Mouse (Mus musculus) B cell, adult 62 days (primary cell): ENCODE data around the gene Slc22a23. TPM values are rescaled to one million over a fixed set of nuclear protein-coding genes. Genes with fewer than 3 reads are reported as not detected.

ENCODE experiments used
- total RNA-seq: library from RNA; stranded (reverse); gene quantifications from 4 replicates; pipeline ENCODE4 v1.2.4, GENCODE M21; 2023

The Slc22a23 gene
- 0.13 to 0.52 TPM (median 0.36 TPM) in 4 replicates for total RNA-seq

GRCm38 (mm10) chr13:34345128-34346085 is at the start of gene Slc22a23:
Gene Slc22a23, minus strand, starts transcription at chr13:34345182.

GRCm38 (mm10) chr13:34162491-34163303 is 182.3 kb downstream of the Slc22a23 start, which contains the start of gene Psmg4:
Gene Psmg4, plus strand, starts transcription at chr13:34162964.

GRCm38 (mm10) chr13:34130226-34130731 is 214.7 kb downstream of the Slc22a23 start, which contains the start of gene Tubb2b:
Gene Tubb2b, minus strand, starts transcription at chr13:34130466.

Other genes starting within 250 kb of the Slc22a23 start
- gene Tubb2b, start 214.7 kb downstream of the Slc22a23 start, total RNA-seq, result 3.0 to 4.3 TPM (median 3.4 TPM) in 4 replicates
- 32.0 to 42.3 TPM (median 40.4 TPM) in 4 replicates for gene Psmg4, start 182.2 kb downstream of the Slc22a23 start, total RNA-seq